Comparison of ENCODE assay signal across 25 mouse cellular contexts in the genomic region with DNA sequence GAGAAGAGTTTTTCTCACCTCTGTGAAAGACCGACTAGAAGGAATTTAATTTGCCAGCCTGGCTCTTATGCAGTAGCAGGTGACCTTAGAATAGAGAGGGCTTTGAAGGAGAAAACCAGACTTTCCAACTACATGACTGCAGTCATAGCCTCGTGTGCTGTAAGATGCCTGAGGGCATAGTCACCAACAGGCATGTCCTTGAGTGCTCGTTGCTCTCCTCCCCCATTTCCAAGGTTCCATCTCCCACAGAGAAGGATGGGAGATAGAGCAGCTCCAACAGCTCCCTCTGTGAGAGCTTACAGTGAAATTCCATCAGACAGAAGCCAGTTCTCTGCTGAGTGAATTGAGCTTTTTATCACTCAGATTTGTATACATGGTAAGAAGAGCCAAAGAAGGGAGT.
DNase-seq lines count a peak whose midpoint lies in the region; ATAC-seq and TF ChIP-seq lines count a peak whose summit lies in the region.
"Had no signal": no experiment of that assay in that cellular context is flagged by ENCODE, and none has a peak within 500 bp of the region (broad histone marks: within the 10 kb centered on the region; RNA-seq: fewer than 3 reads in every experiment).

No protein-coding gene starts in this region.

- peak; percentile 8 for DNase-seq in kidney, adult 2 months
- DNase-seq in ovary, adult 18-20 months (ENCODE audit: low spot score) = peak; percentile 21
- DNase-seq in ovary, postnatal 36 days (ENCODE audit: low spot score) = no peak
- peak; percentile 3 for DNase-seq in adrenal gland, postnatal 25 days
- no peak for DNase-seq in right cerebral cortex, postnatal 36 days (ENCODE audit: low spot score in 2 of 2)
- no peak for DNase-seq in spleen, postnatal 4 days (ENCODE audit: low spot score in 2 of 2)
- DNase-seq: cerebellum, adult 11-12 months; cerebellum, postnatal 10 days; kidney, adult 9 months; layer of hippocampus, postnatal 36 days; lung, adult 18-20 months; thymus, adult 18-20 months; thymus, postnatal 36 days had no signal

- no peak for TF ChIP-seq POLR2A in kidney, adult 2 months (IDR thresholded peaks at IDR 0.05; ENCODE audit: low read depth, low read length)

- TF ChIP-seq CTCF in kidney, adult 2 months (conservative IDR thresholded peaks at IDR 0.05; ENCODE audit: insufficient read depth, insufficient read length, low read depth, low read length) = no peak

- no peaks in the 10 kb centered on the region for H3K27me3 ChIP-seq in kidney, adult 2 months (replicated peaks; ENCODE audit: control insufficient read depth, insufficient read depth, low read length)
- no peaks in the 10 kb centered on the region for H3K27me3 ChIP-seq in kidney, embryonic 15.5 days
- H3K27me3 ChIP-seq: forebrain, embryonic 13.5 days; intestine, embryonic 15.5 days; limb, embryonic 12.5 days; liver, embryonic 12.5 days; neural tube, embryonic 15.5 days; Patski had no signal

- ATAC-seq in kidney, embryonic 15.5 days (replicated peaks; ENCODE audit: low FRiP score) = no peak
- ATAC-seq: CD4-positive, CD25-positive, alpha-beta regulatory T cell, adult 4 months; forebrain, embryonic 13.5 days; hindbrain, embryonic 16.5 days; intestine, embryonic 15.5 days; liver, embryonic 12.5 days; Patski had no signal

- H3K4me2 ChIP-seq in kidney, embryonic 15.5 days = no peak overlapping the region
- H3K4me2 ChIP-seq: forebrain, embryonic 13.5 days; heart, embryonic 11.5 days; intestine, embryonic 15.5 days; limb, embryonic 12.5 days; liver, embryonic 12.5 days; midbrain, embryonic 12.5 days; neural tube, embryonic 15.5 days had no signal

- no peak overlapping the region for H3K27ac ChIP-seq in kidney, adult 2 months (ENCODE audit: insufficient read depth, low read depth, low read length)
- no peak overlapping the region for H3K27ac ChIP-seq in kidney, embryonic 15.5 days
- H3K27ac ChIP-seq: forebrain, embryonic 13.5 days; intestine, embryonic 15.5 days; limb, embryonic 12.5 days; liver, embryonic 12.5 days; midbrain, embryonic 12.5 days; neural tube, embryonic 15.5 days had no signal

- no peak overlapping the region for H3K4me3 ChIP-seq in kidney, adult 2 months (ENCODE audit: insufficient read depth, low read depth, low read length)
- H3K4me3 ChIP-seq in kidney, embryonic 15.5 days (replicated peaks) = no peak overlapping the region
- H3K4me3 ChIP-seq: erythroblast, embryonic 14.5 days; forebrain, embryonic 13.5 days; intestine, embryonic 15.5 days; limb, embryonic 12.5 days; liver, embryonic 12.5 days; midbrain, embryonic 12.5 days; neural tube, embryonic 15.5 days had no signal

- H3K9ac ChIP-seq in kidney, embryonic 15.5 days = no peak overlapping the region
- H3K9ac ChIP-seq: forebrain, embryonic 13.5 days; intestine, embryonic 15.5 days; limb, embryonic 12.5 days; liver, embryonic 12.5 days; midbrain, embryonic 12.5 days; neural tube, embryonic 15.5 days had no signal

- no peaks in the 10 kb centered on the region for H3K9me3 ChIP-seq in kidney, embryonic 15.5 days (replicated peaks)
- H3K9me3 ChIP-seq: intestine, embryonic 15.5 days; limb, embryonic 12.5 days; liver, embryonic 12.5 days; midbrain, embryonic 12.5 days; neural tube, embryonic 15.5 days had no signal

- 47% methylated on average over 3 of the region's 3 CpGs for WGBS in kidney, adult 2 months
- 59% methylated on average over 3 of the region's 3 CpGs for WGBS in kidney, embryonic 15.5 days

- peaks cover 3% of the 10 kb centered on the region; the same call in 1 of the 2 replicates for H3K4me1 ChIP-seq in kidney, adult 2 months (ENCODE audit: control insufficient read depth, insufficient read depth, low read length)
- H3K4me1 ChIP-seq in kidney, embryonic 15.5 days = 0 out of 2 replicates have a peak, but pooled peaks cover 2% of the 10 kb centered on the region
- H3K4me1 ChIP-seq: intestine, embryonic 15.5 days; liver, embryonic 12.5 days; neural tube, embryonic 15.5 days had no signal

- no peaks in the 10 kb centered on the region for H3K36me3 ChIP-seq in kidney, adult 2 months (ENCODE audit: control insufficient read depth, insufficient read depth, low read length)
- no peaks in the 10 kb centered on the region for H3K36me3 ChIP-seq in kidney, embryonic 15.5 days
- H3K36me3 ChIP-seq: intestine, embryonic 15.5 days; limb, embryonic 12.5 days; liver, embryonic 12.5 days; midbrain, embryonic 12.5 days; neural tube, embryonic 15.5 days had no signal

Comparison
In these comparisons a context has a peak if more than half of its experiments do, and no peak if none do; other contexts are left out.
1. DNase-seq: peak in kidney, adult 2 months (single experiment), ovary, adult 18-20 months (single experiment) and adrenal gland, postnatal 25 days (single experiment); none in ovary, postnatal 36 days (single experiment), right cerebral cortex, postnatal 36 days (0 of 2) and spleen, postnatal 4 days (0 of 2).